Mouse (Mus musculus): ENCODE results near the gene Gm10271.

The Gm10271 gene

DNA sequence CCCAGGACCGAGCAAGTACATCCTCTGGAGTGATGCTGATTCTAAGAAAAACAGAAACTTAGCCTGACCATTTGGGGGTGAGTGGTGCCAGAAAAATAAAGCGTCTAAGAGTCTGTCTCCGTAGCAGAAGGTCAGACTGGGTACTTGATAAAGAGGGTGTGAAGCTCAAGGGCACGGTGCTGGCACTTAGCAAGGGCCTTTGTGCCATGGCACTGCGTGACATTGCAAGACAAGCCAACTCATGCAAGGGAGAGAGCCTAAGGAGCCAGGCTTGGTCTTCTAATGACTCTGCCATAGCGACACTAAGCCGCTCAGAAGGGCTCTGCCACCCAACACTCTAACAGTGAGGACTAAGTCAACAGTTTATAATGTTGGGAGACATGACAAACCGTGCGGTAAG is 6.4 kb upstream of the Gm10271 start:
- DNase-seq (ENCODE audit: low spot score): no peak

DNA sequence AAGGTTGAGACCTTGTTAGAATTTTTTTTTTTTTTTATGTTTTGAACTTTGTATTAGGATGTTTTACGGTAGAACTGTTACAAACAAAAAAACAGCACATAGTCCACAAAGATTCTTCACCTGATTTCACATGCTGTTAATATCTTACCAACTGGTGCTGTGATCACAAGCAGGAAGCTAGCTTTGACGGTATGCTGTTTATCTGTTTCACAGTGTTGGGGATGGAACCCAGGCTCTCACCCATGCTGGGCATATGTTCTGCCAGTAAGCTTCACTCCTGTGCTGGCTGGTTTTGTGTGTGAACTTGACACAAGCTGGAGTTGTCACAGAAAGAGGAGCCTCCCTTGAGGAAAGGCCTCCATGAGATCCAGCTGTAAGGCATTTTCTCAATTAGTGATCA is 5.4 kb upstream of the Gm10271 start:
- DNase-seq (ENCODE audit: low spot score): no peak

DNA sequence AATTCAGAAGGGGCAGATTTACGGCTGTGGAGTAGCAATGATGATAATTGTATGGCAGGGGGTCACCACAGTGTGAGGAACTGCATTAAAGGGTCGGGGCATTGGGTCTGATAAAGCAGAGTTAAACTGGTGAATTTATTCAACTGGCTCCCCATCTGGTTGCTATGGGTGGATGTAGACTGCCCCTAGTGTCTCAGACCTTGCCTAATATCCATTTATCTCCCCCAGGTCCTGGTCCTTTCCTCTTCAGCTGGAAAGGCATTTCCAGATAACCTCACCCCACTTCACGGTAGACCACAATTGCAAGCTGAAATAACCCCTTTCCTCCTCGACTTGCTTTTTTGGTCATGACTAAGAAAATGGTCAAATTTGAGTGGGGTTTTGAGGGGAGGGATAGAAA is 5.0 kb upstream of the Gm10271 start:
- DNase-seq (ENCODE audit: low spot score): no peak

- DNase-seq (ENCODE audit: low spot score): no peak
Observed at GRCm38 (mm10) chr10:116968741-116969140, 3.7 kb downstream of the Gm10271 start.

GRCm38 (mm10) chr10:116966065-116966464 is 6.3 kb downstream of the Gm10271 start:
- no peak for DNase-seq (ENCODE audit: low spot score)

DNA sequence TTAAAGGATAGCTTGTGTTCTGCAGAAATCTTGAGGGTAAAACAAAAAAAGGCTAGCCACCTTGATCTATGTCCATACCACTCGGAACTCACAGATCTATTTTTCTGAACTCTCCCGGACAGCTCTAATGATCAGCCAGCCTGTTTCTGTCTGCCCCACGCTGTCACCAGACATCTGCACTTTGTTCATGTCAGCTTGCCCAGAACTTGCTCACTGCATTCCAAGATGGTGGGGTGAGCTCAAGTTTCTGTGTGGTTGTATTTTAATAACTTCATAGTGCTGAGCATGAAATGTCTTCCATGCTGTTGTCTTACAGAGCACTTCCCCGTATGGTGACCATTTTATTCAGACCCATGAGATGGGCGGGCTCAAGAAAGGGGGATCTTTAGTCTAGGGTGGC is 7.1 kb downstream of the Gm10271 start:
- DNase-seq (ENCODE audit: low spot score): no peak

DNA sequence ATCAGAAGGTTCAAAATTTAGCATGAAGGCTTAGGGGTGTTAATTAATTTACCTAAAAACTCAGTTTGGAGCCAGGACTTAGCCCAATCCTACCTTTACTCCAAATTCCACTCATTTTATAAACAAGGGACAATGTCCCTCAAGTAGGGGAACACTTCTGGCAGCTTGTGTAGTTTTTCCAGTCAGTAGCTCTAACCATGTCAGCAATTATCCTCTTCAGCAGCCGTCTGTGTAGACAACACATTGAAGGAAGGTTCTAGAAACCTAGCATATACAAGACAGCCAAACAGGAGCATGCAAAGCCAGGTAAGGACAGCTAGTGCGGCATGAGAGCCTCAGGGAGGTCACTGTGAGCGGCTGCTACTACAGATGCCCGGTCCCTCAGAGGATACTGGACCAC is 7.8 kb downstream of the Gm10271 start:
- no peak for DNase-seq (ENCODE audit: low spot score)

DNA sequence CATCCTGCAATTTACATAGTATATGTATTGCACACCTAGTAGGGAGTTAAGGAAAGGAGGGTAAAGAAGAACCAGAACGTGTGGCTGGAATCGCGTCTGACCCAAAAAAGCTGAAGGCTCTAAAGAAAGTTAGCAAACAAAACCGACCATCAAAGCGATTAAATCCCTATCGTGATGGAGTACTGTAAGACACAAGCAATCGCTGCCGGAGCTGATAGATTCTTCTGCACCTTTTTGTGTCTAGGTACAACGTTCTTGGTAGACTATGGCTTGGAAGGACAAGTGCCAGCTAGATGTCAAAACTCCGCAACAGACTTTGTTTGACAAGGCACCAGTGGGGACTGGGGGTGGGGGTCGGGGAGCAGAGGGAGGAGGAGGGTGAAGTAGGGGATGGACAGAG is 8.3 kb downstream of the Gm10271 start:
- no peak for DNase-seq (ENCODE audit: low spot score)

DNA sequence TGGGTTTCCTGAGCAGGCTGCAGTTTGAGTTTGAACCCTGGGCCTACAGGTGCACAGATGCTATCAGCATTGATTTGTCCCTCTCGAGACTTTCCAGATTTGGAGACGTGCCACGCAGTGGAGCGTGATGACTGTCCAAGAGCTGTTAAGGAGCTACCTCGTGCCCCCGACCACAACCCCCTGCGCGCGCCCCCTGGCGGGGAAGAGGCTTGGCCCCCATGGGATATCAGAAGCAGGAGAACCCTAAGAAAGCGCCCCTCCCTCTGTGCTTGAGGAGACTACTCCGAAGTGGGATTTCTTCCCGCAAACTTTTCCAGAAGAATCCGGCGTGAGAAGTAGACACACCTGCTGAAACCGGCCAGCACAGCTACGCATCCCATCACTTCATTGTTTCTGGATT is 9.6 kb downstream of the Gm10271 start:
- no peak for DNase-seq (ENCODE audit: low spot score)

DNA sequence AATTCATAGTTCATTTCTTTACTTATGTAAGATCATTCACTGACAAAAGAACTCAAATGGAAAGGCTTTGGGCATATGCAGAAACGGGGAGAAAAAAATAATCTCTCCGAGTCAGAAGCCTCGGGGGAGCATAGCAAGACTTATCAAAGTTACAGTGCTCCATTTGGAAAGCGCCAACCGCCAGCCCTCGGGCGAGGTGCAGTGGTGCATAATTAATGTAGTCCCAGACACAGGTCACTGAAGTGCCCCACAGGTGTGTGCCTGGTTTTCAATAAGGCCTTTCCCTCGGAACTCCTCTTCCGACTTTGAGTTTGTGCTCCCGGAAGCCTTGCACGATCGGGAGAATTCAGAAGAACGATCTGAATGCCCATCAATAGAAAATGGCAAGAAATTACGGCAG is 10.3 kb downstream of the Gm10271 start:
- DNase-seq (ENCODE audit: low spot score): no peak

DNA sequence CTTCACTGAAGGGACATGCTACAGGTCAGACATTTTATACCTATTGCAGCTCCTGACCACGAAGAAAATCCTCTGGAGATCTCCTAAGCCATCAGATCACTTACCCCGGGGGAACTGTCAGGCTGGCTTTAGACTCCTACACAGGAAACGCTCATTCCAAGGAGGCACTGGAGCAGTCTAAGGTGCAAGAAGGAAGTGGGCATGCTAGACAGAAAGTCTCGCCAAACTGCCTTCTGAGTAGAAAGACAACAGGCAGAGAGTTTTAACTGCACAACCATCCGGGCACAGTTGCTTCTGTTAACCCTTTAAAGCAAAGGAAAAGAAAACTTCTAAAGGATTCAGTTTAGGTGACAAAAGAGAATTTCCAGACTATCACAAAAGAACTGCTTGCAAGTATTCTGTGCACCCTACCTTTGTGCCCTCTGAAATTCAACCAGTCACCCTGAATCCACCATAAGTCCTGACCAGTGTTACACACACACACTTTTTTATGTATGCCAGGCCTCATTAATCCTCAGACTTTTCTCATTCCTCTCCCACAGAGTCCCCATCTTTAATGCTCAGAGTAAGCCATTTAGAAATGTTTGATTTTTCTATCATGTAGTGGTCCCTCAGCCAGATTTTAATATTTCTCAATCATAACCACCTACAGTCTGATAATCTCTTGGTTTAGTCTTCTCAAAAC is 14.4 kb downstream of the Gm10271 start:
- DNase-seq (ENCODE audit: low spot score): no peak

DNA sequence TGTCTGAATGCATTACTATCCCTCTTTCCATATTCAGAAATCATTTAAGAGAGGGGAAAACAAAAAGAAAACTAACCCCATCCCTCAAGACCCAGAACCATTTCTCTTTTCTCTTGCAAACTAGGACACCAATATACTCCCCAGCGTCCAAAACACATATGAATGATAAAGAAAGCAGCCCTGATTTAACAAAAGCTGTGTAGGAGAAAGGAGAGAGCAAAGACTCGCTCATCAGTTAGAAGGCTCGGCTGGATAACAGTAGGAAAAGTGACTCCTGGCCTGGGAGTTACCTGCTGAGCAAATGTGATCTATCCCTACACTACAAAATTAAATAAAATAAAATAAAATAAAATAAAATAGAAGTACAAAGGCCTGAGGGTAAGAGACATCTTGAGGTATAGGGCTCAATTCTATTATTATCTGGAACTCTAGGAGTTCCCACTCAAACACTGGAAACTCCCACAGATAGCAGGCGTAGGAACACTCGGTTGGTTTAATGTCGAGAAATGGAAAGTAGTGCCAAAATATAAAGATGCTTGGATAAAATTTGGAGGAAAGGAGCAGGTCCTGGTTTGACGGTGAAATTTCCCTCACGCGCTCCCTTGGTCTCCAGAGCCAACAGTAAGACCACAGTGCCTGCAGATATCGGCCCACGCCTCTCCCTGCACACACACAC is 15.8 kb downstream of the Gm10271 start:
- DNase-seq (ENCODE audit: low spot score): no peak

GRCm38 (mm10) chr10:116955191-116955590 is 17.2 kb downstream of the Gm10271 start:
- no peak for DNase-seq (ENCODE audit: low spot score)

DNA sequence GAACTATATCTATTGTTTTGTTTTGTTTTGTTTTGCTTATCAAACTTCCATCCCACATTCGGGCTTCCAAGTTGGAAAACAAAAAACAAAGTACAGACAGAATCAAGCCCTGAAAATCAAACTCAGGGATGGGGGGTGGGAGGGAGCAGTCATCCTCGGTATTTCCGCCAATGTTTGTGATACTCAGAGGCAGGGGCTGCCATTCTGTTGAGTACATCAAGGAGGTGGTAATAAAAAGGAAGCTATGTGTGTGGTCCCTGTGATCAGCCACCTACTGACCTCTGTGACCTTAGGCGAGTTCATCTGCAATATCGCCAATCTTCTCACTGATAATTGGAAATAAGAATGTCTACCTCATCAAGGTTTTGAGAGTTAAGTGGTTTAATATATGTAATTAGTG is 21.5 kb downstream of the Gm10271 start:
- no peak for DNase-seq (ENCODE audit: low spot score)

- peak; percentile 92 for DNase-seq (ENCODE audit: low spot score)
Observed at GRCm38 (mm10) chr10:116950009-116950769, 22.2 kb downstream of the Gm10271 start, which contains the start of gene Rab3ip. Rab3ip (minus strand) TSS chr10:116950769.

DNA sequence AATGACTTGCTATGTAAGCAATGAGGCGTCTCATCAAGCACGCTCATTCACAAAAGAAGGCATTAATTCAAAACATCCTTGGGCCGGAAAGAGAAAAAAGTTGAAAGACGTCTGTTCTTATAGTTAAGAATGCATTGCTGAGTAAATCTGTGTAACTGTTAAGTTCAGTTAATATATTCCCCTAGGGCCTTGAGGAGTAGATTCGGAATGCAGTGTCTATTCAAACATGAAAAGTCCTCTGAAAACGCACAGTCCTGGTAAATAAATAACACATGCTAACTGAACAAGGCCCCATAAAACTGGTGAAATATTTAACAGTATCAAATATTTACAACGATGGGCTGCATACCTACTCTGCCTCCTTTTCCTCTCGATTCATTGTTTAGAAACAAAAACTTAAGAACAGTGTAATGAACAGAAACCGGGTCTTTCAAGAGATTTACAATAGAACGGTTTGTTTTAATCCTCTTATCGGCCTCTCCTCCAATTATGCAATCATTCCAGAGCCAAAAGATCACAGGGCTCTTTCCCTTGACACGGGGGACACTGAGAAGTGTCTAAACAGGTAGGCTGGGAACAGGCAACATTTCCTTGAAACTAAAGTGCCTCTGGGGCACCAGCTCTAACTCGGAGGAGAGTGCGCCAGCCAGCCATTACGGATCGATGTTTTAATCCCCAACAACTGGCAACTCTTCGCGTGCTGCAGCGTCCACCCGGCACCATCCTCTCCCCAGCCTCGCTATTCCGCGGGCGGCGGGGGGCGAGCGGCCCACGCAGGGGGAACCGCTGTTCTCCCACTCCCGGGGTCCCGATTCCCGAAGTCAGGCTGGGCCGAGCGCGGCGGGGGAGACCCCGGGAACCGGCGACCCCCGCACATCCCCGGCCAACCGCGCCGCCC is 23.0 kb downstream of the Gm10271 start:
- DNase-seq (ENCODE audit: low spot score): peak; percentile 41

- DNase-seq (ENCODE audit: low spot score): no peak
Observed at GRCm38 (mm10) chr10:116948414-116948813, 24.0 kb downstream of the Gm10271 start.

DNA sequence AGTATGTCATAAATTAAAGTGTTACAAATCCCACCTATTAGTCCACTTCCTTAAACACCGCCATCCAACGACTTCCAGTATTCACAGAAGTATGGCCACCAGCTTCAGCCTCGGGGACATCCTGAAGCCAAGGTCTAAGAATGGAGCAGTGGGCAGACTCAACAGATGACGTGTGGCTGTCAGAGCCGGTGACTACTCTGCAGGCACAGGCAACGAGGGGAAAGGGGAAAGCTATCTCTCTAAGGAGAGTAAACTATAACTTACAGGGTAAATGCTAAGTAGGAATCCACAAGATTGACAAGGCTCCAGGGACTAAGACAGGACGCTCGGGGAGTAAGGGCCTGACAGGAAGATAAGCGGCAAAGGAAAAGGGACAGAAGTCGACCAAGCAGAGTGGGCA is 27.5 kb downstream of the Gm10271 start:
- no peak for DNase-seq (ENCODE audit: low spot score)

- DNase-seq (ENCODE audit: low spot score): no peak
Observed at GRCm38 (mm10) chr10:116944144-116944543, 28.3 kb downstream of the Gm10271 start.

DNA sequence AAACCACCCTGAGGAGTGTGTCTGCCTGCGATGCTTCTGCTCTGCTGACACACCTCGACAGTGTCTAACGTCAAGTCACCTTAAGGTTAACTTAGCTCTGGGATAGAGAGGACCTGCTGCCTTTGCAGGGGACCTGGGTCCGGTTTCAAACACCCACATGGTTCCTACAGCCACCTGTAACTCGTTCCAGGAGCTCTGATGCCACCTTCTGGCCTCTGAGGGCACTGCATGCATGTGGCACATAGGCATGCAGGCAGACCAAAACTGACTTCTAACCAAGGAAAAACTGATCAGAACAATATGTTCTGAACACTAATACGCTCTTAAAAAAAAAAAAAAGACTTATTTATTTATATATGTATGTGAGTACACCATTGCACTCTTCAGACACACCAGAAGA is 29.4 kb downstream of the Gm10271 start:
- no peak for DNase-seq (ENCODE audit: low spot score)

- DNase-seq (ENCODE audit: low spot score): no peak
Observed at GRCm38 (mm10) chr10:116935028-116935427, 37.4 kb downstream of the Gm10271 start.

DNA sequence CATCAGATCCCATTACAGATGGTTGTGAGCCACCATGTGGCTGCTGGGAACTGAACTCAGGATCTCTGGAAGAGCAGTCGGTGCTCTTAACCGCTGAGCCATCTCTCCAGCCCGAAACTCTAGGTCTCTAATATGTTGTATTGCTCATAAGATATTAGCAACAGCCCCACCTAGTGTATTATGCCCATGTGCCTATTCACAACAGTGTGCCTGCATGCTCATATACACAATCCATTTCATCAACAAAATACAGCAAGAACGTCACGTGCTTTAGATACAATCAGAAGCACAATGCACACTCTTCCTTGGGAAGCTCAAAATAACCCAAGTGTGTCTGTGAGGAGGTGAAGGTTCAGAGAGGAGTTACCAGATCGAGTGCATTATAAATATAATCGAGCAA is 38.6 kb downstream of the Gm10271 start:
- no peak for DNase-seq (ENCODE audit: low spot score)

All from ovary, postnatal 36 days (tissue).